Mouse (Mus musculus) lung, postnatal 0 days (tissue): Measurements from ENCODE around the gene Isca1. TPM values are rescaled to one million over a fixed set of nuclear protein-coding genes. Genes with fewer than 3 reads are reported as not detected.
"Not testable (repeated sequence)": the region's sequence is repeated elsewhere in the genome, so short reads cannot be mapped to it uniquely, and the experiment has no call there.

Source experiments
- ATAC-seq: fragments of 200-750 bp; cut with Nextera tagmentation; 2 replicates; pipeline ENCODE4 v1.8.0; 2017; ENCODE audit warnings: moderate library complexity
- DNase-seq: peaks from one replicate; pipeline ENCODE4 v3.0.0-alpha.2; 2016; ENCODE audit warnings: low spot score
- H3K27ac ChIP-seq: fragments of 300-500 bp; sonication (generic); 2 replicates; pipeline ENCODE4 v1.5.1; 2014; ENCODE audit warnings: antibody characterized with exemption, mild to moderate bottlenecking, low read length, mixed read lengths
- H3K27me3 ChIP-seq: fragments of 300-500 bp; sonication (generic); replicated peaks from 2 replicates; pipeline ENCODE4 v1.6.1; 2014; ENCODE audit warnings: low read length, mixed read lengths; ENCODE audit not compliant: insufficient read depth
- H3K36me3 ChIP-seq: fragments of 300-500 bp; sonication (generic); 2 replicates; pipeline ENCODE4 v1.6.1; 2014; ENCODE audit warnings: low read length, mixed read lengths; ENCODE audit not compliant: insufficient read depth
- H3K4me1 ChIP-seq: fragments of 300-500 bp; sonication (generic); 2 replicates; pipeline ENCODE4 v1.6.1; 2014; ENCODE audit warnings: antibody characterized with exemption, low read depth, low read length, mixed read lengths; ENCODE audit not compliant: insufficient read depth
- H3K4me2 ChIP-seq: fragments of 300-500 bp; sonication (generic); replicated peaks from 2 replicates; pipeline ENCODE4 v1.6.1; 2014; ENCODE audit warnings: low read depth, mild to moderate bottlenecking, low read length, moderate library complexity, mixed read lengths
- H3K4me3 ChIP-seq: fragments of 300-500 bp; sonication (generic); 2 replicates; pipeline ENCODE4 v1.5.1; 2014; ENCODE audit warnings: low read depth, low read length
- H3K9ac ChIP-seq: fragments of 300-500 bp; sonication (generic); replicated peaks from 2 replicates; pipeline ENCODE4 v1.6.1; 2014; ENCODE audit warnings: low read depth, mild to moderate bottlenecking
- H3K9me3 ChIP-seq: fragments of 300-500 bp; sonication (generic); 2 replicates; pipeline ENCODE4 v1.6.1; 2016; ENCODE audit warnings: low read length, mixed read lengths
- CTCF ChIP-seq: IDR thresholded peaks from 2 replicates; pipeline ENCODE4 v1.5.1; 2016; ENCODE audit warnings: antibody characterized with exemption, mild to moderate bottlenecking
- EP300 ChIP-seq: IDR thresholded peaks from 2 replicates; pipeline ENCODE4 v1.6.1; 2016; ENCODE audit warnings: antibody characterized with exemption, mild to moderate bottlenecking, control low read depth
- WGBS: fragments of 180-500 bp; shearing (Covaris S2); extraction: QIAGEN DNeasy Blood & Tissue Kit; methylation state at CpG from one replicate; pipeline ENCODE4 v1.1.7; 2014; 5-methylcytosine and 5-hydroxymethylcytosine counted together
- polyA plus RNA-seq: library from polyadenylated mRNA; unstranded; fragments of >200 nt; fragmentation: Nextera tagmentation; extraction: Ambion mirVana; gene quantifications from 2 replicates; pipeline ENCODE4 v1.2.1, GENCODE M21; 2015

The Isca1 gene
- polyA plus RNA-seq, 1 experiment from 2014 or later: 135 TPM

DNA sequence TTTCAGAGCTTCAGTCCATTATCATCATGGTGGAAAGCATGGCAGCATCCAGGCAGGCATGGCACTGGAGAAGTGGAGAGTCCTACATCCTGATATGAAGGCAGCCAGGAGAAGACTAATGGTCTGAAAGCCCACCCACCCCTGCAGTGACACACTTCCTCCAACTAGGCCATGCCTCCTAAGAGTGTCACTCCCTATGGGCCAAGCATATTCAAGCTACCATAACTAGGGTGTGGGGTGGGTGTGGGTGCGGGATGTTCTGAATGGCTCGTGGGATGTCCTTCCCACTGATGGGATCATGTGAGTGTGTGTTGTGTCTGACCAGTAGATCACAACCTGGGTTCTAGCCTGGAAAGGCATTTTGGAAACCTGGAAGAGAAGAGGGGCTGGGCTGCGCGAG is 35.7 kb downstream of the Isca1 start:
- Histone ChIP-seq H3K4me3 (no peak overlapping the region), H3K27me3 (no peaks in the 10 kb centered on the region), H3K9me3 (no peaks in the 10 kb centered on the region), H3K27ac (no peak overlapping the region), H3K4me1 (no peaks in the 10 kb centered on the region), H3K9ac (no peak overlapping the region), H3K36me3 (no peaks in the 10 kb centered on the region), H3K4me2 (no peak overlapping the region)
- DNase-seq (no peak), ATAC-seq (no peak)
- 80% methylated on average over 2 of the region's 4 CpGs for WGBS
- TF ChIP-seq CTCF (no peak), EP300 (no peak)

- Histone ChIP-seq H3K9ac (no peak within 1 kb of the TSS), H3K9me3 (no peaks in the 10 kb centered on the region), H3K27me3 (no peaks in the 10 kb centered on the region), H3K4me2 (no peak within 1 kb of the TSS), H3K27ac (no peak within 1 kb of the TSS), H3K36me3 (no peaks in the 10 kb centered on the region), H3K4me3 (no peak within 1 kb of the TSS), H3K4me1 (no peaks in the 10 kb centered on the region)
- ATAC-seq (no peak), DNase-seq (no peak)
- no peak for TF ChIP-seq EP300
- no peak for TF ChIP-seq CTCF
- WGBS: 38% methylated on average over 7 of the region's 7 CpGs
Measured at GRCm38 (mm10) chr13:59731652-59732051, 38.0 kb downstream of the Isca1 start, which contains the start of gene Spata31d1d. Spata31d1d (minus strand) TSS chr13:59731752.

DNA sequence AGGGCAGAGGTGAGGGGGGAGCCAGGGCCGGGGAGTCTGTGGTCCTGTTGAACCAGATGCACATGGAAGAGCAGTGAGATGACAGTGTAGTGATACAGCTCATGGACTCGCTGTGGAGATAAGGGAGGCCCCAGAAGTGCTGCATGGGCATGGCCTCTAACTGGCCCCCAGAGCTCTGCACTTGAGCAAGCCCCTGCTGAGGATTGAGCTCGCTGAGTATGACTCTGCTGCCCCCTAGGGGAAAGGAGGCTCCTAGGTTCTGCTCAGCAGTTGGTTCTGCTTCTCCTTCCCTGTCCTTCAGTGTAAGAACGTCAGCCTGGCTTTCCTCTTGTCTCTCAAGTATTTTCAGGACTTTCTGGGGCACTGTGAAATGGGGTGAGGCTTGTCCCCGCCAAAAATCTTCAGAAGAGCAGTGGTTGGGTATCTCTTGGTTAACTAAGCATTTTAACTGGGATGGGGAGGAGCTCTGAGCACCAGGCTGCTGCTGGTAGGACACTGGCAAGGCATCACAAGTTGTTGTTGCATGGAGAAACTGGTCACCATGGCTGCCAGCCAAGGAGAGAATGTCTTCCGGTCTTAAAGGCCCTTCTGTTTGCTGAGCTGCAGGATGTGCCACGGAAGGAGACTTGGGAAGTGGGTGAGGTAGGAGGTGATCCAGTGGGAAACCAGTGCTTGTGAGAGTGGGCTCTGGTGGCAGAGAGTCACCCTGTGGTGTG is 41.1 kb downstream of the Isca1 start:
- no peaks in the 10 kb centered on the region for H3K4me1 ChIP-seq
- DNase-seq: peak; percentile 93
- H3K27ac ChIP-seq: no peak overlapping the region
- 12% methylated on average over 7 of the region's 7 CpGs for WGBS
- ATAC-seq: peak; percentile 93
- H3K9me3 ChIP-seq: no peaks in the 10 kb centered on the region
- H3K4me3 ChIP-seq: no peak overlapping the region
- TF ChIP-seq CTCF (peak; percentile 98), EP300 (no peak)
- no peaks in the 10 kb centered on the region for H3K27me3 ChIP-seq
- no peak overlapping the region for H3K9ac ChIP-seq
- H3K36me3 ChIP-seq: no peaks in the 10 kb centered on the region
- H3K4me2 ChIP-seq: no peak overlapping the region

DNA sequence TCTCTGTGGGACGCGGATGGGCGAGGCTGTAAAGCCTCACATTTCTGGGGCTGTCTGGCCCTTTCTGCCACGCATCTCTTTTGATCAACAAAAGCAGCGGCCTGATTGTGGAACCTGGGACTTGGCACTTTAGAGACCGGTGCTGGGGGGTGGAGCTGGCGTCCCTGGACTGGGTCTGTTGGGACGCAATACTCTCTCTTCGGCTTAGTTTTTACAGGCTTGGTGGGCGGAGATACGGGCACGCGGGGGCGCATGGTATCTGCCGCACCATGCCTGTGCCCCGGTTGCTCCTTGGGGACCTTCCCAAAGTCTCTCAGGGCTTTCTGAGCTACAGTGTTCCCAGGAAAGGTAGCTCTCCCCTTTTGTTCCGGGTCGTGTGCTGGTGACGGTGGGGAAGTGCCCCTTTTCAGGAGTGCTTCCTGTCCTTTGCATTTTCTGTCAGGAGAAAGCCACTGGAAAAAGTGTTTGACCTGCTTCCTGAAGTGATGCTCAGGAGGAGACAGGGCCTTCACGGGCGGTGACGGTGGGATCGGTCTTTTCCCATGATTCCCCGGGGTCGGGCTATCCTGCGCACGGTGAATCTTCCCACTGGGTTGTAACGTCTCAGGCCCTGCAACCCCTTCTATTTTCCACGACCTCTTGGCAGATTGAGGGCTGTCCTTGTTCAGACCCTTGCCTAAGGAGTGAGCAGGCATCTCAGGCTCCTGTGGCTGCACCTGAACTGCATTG is 43.3 kb downstream of the Isca1 start:
- H3K4me2 ChIP-seq: 0 out of 2 replicates have a peak overlapping the region, but pooled peaks have one; percentile 22
- H3K27me3 ChIP-seq: no peaks in the 10 kb centered on the region
- DNase-seq (no peak), ATAC-seq (no peak)
- WGBS: 31% methylated on average over 29 of the region's 29 CpGs
- no peak overlapping the region for H3K27ac ChIP-seq
- H3K9ac ChIP-seq: no peak overlapping the region
- H3K4me3 ChIP-seq: no peak overlapping the region
- H3K4me1 ChIP-seq: no peaks in the 10 kb centered on the region
- no peaks in the 10 kb centered on the region for H3K9me3 ChIP-seq
- no peaks in the 10 kb centered on the region for H3K36me3 ChIP-seq
- TF ChIP-seq EP300 (no peak), CTCF (no peak)

- not testable (repeated sequence) for H3K27ac ChIP-seq, H3K9ac ChIP-seq, H3K9me3 ChIP-seq, H3K4me1 ChIP-seq, H3K4me2 ChIP-seq, DNase-seq, H3K36me3 ChIP-seq, H3K27me3 ChIP-seq, H3K4me3 ChIP-seq, ATAC-seq
- 59% methylated on average over 1 of the region's 1 CpGs for WGBS
Measured at GRCm38 (mm10) chr13:59722089-59722488, 47.5 kb downstream of the Isca1 start.

DNA sequence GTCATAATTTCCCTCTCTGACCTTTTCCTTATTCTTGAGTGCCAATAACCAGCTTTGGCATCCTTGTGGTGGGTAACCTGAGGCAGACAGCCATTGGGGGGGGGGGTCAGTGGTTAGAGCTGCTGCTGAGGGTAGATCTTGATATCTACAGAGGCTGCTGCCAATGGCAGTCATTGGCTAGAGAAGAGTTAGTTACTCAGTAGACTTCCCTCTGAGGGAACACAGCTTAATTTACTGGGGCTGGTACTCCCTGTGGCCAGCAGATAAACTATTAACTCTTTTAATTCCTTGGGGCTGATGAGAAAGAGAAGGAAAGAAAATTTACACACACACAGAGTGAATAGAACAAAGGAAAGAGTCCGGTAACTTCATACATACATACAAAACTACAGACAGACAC is 50.1 kb downstream of the Isca1 start:
- Histone ChIP-seq H3K27ac (0 out of 2 replicates have a peak overlapping the region, but pooled peaks have one; percentile 47), H3K9me3 (no peaks in the 10 kb centered on the region), H3K9ac (no peak overlapping the region), H3K4me3 (no peak overlapping the region), H3K36me3 (no peaks in the 10 kb centered on the region), H3K4me1 (peaks cover 4% of the 10 kb centered on the region; the same call in 1 of the 2 replicates), H3K4me2 (no peak overlapping the region), H3K27me3 (no peaks in the 10 kb centered on the region)
- 100% methylated on average over 1 of the region's 1 CpGs for WGBS
- ATAC-seq: no peak
- DNase-seq: no peak
- no peak for TF ChIP-seq CTCF
